Mouse (Mus musculus) gastrocnemius, adult 2 months (tissue): ENCODE measurements around the gene Tsnax. TPM values are rescaled to one million over a fixed set of nuclear protein-coding genes. Genes with fewer than 3 reads are reported as not detected.

ENCODE experiments used
- DNase-seq: peaks from one replicate; pipeline ENCODE4 v3.0.0; 2022
- H3K27ac ChIP-seq: fragments of 200-600 bp; 2 replicates; pipeline ENCODE4 v1.8.1; 2022; ENCODE audit warnings: mild to moderate bottlenecking
- H3K4me3 ChIP-seq: fragments of 200-600 bp; 2 replicates; pipeline ENCODE4 v1.8.1; 2022; ENCODE audit warnings: mild to moderate bottlenecking, moderate library complexity
- CTCF ChIP-seq: fragments of 200-600 bp; IDR thresholded peaks from 2 replicates; pipeline ENCODE4 v1.8.1; 2022; ENCODE audit warnings: antibody characterized with exemption, mild to moderate bottlenecking, moderate library complexity
- intact Hi-C: fragments of 180-260 bp; cut with DNase I; formaldehyde crosslinking; loops from one replicate; pipeline ENCODE4 v1.15.1; 2025
- total RNA-seq, 2 experiments: library from RNA; stranded (reverse); gene quantifications; 2 replicates each; pipeline ENCODE4 v1.2.3; 2021

Tsnax gene
- total RNA-seq, 2 experiments from 2014 or later, result 74.2 to 82.9 TPM

DNA sequence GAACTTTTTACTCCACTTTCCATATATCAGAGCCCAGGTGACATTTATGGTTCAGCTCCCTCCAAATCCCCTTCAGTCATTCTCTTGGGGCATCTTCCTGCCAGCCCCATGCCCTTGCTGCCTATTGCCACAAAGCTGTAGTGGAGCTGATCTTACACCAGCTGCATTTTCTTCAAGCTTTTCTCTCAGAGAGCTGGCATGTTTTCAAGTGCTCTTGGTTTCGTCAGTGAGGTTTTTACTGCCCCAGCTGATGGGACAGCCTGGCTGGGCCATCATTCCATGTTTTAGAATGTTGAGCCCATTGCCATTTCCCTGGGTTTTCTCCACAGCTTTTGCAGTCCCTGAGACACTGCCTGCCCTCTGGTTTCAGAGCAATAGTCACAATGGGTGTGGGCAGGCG lies 17.0 kb upstream of the Tsnax start:
- no peak for TF ChIP-seq CTCF
- DNase-seq, result no peak
- intact Hi-C loops, result no loop called here
- no peak overlapping the region for H3K4me3 ChIP-seq
- no peak overlapping the region for H3K27ac ChIP-seq

DNA sequence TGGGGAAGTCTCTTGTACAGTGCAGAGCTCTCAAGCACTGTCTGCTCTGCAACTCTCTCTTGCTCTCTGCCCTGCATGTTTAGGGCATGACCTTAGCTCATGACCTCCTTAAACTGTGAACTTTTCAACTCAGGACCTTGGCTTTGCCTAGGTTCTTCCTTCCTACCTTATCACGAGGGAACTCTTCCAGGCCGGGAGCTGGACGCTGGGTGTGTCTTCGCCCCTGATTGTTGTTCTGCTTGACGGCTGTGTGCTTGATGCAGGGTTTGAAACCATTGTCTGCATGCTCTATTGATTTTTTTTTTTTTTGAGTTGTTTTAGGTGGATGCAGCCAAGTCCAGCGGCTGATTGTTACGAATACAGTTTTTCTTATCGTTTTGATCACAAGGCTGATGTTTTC lies 11.3 kb downstream of the Tsnax start:
- intact Hi-C loops, result no loop called here
- Histone ChIP-seq H3K4me3 (no peak overlapping the region), H3K27ac (peak overlapping the region; percentile 54; the same call in 1 of the 2 replicates)
- no peak for DNase-seq
- no peak for TF ChIP-seq CTCF

DNA sequence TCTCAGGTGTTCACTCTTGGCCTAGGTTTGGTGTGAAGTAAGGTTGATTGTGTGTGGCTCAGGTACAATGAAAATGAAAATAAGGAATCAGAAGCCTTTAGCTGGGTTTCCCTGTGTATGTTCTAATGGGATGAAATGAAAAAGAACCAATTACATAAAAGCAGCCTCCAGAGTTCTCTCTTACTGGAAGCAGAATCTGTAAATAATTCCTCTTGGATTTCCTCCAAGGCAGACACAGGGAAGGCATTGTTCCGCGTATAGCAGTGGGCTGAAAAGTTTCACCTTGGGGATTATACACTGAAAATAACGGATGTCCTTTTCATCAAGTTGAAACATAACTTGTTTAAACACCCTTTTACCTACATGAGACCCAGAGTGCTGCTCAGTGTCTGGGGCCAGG lies 14.4 kb downstream of the Tsnax start:
- Histone ChIP-seq H3K4me3 (no peak overlapping the region), H3K27ac (peak overlapping the region; percentile 41)
- DNase-seq, result no peak
- intact Hi-C loops, result no loop called here
- no peak for TF ChIP-seq CTCF

- TF ChIP-seq CTCF, result no peak
- Histone ChIP-seq H3K27ac (no peak overlapping the region), H3K4me3 (no peak overlapping the region)
- intact Hi-C loops, result no loop called here
- DNase-seq, result no peak
Observed at GRCm38 (mm10) chr8:125028841-125029240, 16.0 kb downstream of the Tsnax start.

DNA sequence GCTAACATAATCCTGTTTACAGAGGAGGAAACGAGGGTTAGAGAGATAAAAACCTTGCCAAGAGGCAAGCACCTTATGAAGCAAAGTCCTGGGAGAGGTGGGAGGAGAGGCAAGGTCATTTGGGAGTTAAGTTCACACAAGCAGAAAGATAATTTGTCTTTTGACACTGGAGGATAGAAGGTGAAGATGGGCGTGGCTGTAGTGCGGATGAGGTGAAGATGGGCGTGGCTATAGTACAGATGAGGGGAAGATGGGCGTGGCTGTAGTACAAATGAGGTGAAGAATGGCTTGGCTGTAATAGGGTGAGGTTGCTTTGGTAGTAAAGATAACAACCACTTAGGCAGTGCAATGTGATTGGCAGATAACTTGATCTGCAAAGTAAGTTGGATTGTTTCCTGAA lies 18.5 kb downstream of the Tsnax start:
- Histone ChIP-seq H3K27ac (no peak overlapping the region), H3K4me3 (no peak overlapping the region)
- intact Hi-C loops, result no loop called here
- TF ChIP-seq CTCF, result no peak
- no peak for DNase-seq

DNA sequence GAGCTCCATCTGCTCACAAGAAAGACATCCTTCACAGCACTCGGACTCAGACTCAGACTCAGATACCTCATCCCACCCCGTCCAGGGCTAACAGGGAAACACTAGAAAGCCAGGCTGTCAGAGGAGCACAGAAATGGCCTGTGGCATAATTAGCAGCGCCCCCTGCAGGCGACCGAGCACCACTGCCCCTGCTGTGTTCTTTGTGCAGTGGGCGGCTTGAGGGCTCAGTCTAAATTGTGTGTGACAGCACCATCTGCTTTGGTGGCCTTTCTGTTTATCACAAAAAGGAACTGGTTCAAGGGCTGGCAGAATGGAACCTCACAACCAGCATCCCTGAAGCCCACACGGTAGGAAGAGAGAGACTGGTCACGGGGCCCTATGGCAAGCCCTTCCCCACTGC lies 21.9 kb downstream of the Tsnax start:
- Histone ChIP-seq H3K27ac (no peak overlapping the region), H3K4me3 (no peak overlapping the region)
- intact Hi-C loops, result loop anchor here (5.0 kb wide), 2 partner anchors 82 to 137 kb away; partner anchors contain the start of genes Exoc8 and Sprtn
- peak; percentile 93 for TF ChIP-seq CTCF
- peak; percentile 81 for DNase-seq

GRCm38 (mm10) chr8:125037081-125037480 lies 24.3 kb downstream of the Tsnax start:
- Histone ChIP-seq H3K27ac (peak overlapping the region; percentile 55), H3K4me3 (no peak overlapping the region)
- DNase-seq, result peak; percentile 33
- no peak for TF ChIP-seq CTCF
- intact Hi-C loops, result loop anchor here (5.0 kb wide), 2 partner anchors 85 to 140 kb away; partner anchors contain the start of genes Exoc8 and Sprtn

DNA sequence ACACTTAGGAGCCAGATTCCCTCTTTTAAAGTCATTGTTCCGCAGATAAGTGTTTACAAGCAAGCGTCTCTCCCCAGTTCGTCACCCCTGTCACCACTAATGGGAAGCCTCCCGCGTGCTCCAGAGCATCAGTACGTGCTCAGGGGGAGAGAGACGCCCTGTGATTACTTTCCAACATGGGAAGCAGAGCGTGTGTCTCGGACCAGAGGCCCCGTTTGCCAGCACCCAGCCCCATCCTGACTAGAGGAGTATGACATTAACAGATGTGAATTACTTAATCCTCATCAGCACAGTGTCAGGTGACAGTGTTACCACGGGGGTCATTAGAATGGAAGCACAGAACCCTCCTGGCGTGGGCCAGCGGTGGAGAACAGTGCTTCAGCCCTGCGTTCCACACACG lies 25.9 kb downstream of the Tsnax start:
- peak overlapping the region; percentile 55 for H3K27ac ChIP-seq
- intact Hi-C loops, result loop anchor here (5.0 kb wide), 2 partner anchors 86 to 141 kb away; partner anchors contain the start of genes Exoc8 and Sprtn
- H3K4me3 ChIP-seq, result no peak overlapping the region
- peak; percentile 36 for DNase-seq
- TF ChIP-seq CTCF, result no peak

DNA sequence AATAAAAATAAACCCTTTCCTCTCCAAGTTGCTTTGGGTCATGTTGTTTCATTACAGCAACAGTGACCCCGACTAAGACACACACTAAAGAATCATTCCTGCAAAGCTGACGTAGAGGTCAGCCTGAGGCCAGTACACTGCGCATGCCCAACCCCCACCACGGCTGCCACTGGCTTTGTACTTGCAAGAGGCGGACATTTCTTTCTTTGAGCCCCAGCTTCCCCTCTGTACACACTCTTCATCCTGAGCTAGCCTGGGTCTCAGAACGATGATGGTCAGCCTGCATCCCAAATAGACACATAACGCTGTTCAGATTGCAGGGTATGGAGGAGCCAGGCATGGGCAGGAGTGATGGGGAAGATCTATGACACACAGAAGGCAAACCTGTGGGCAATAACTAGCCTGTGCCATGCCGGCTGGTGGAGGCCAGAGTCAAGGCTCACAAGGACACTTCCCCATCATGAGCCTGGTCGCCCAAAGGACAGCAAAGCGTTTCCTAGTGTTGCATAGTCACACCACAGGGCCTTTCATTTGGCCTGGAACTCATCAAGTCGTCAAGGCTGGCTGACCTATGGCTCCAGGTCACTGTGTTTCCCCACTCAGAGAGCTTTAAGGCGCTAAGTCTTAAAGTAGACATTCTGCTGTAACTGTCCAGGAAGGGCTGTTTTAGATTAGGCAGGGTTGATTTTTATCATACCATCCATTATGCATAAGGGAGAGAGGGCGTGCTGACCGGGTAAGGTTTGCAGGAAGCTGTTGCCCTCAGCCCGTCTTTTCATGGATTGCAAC lies 28.0 kb downstream of the Tsnax start:
- no peak for TF ChIP-seq CTCF
- DNase-seq, result no peak
- Histone ChIP-seq H3K27ac (no peak overlapping the region), H3K4me3 (no peak overlapping the region)
- intact Hi-C loops, result no loop called here

GRCm38 (mm10) chr8:125041496-125041895 lies 28.7 kb downstream of the Tsnax start:
- no peak for TF ChIP-seq CTCF
- Histone ChIP-seq H3K27ac (no peak overlapping the region), H3K4me3 (no peak overlapping the region)
- no peak for DNase-seq
- intact Hi-C loops, result no loop called here

- intact Hi-C loops, result no loop called here
- TF ChIP-seq CTCF, result no peak
- Histone ChIP-seq H3K27ac (peak overlapping the region; percentile 71), H3K4me3 (no peak overlapping the region)
- DNase-seq, result no peak
Observed at GRCm38 (mm10) chr8:125043394-125043793, 30.6 kb downstream of the Tsnax start.

DNA sequence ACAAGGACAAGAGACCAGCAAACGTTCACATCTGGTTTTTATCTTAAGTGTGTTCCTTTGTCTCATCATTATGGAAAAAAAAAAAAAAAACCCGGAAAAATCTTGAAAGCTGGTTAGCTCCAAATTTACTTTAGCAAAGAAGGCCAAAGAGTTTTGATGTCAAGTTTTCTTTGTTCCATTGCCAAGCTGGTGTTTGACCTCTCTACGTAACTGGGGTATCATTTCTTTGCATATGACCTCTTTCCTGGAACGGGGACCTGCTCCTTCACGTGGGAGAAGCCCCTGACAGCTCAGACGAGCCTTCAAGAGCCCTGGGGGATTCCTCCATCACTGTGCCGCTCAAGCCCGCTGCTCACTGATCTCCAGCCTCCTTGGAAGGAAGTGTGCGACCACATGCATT lies 31.1 kb downstream of the Tsnax start:
- Histone ChIP-seq H3K27ac (peak overlapping the region; percentile 79), H3K4me3 (0 out of 2 replicates have a peak overlapping the region, but pooled peaks have one; percentile 17)
- DNase-seq, result no peak
- TF ChIP-seq CTCF, result no peak
- intact Hi-C loops, result no loop called here

GRCm38 (mm10) chr8:125045760-125046159 lies 33.0 kb downstream of the Tsnax start:
- intact Hi-C loops, result no loop called here
- DNase-seq, result no peak
- H3K27ac ChIP-seq, result no peak overlapping the region
- H3K4me3 ChIP-seq, result no peak overlapping the region
- peak; percentile 35; the same call in 1 of the 2 replicates for TF ChIP-seq CTCF
